Mouse (Mus musculus) myocyte (in vitro differentiated cells): ENCODE data around the gene Tigar. TPM values are rescaled to one million over a fixed set of nuclear protein-coding genes. Genes with fewer than 3 reads are reported as not detected.
A peak's percentile ranks its signal among the peaks of the same experiment; 100 is the strongest.

ENCODE experiments used
- H3K27me3 ChIP-seq: one replicate; pipeline ENCODE4 v1.6.1; 2011; ENCODE audit not compliant: control insufficient read depth, insufficient read depth, insufficient read length
- H3K36me3 ChIP-seq: one replicate; pipeline ENCODE4 v1.6.1; 2011; ENCODE audit not compliant: control insufficient read depth, insufficient read depth
- H3K4me2 ChIP-seq: one replicate; pipeline ENCODE4 v1.6.1; 2011; ENCODE audit warnings: low read depth, control low read depth
- H3K4me3 ChIP-seq: one replicate; pipeline ENCODE4 v1.5.1; 2011; ENCODE audit warnings: mild to moderate bottlenecking, control low read depth, moderate library complexity
- H3K79me2 ChIP-seq: one replicate; pipeline ENCODE4 v1.6.1; 2011; ENCODE audit not compliant: control insufficient read depth, insufficient read depth
- H3ac ChIP-seq: one replicate; pipeline ENCODE4 v1.6.1; 2011; ENCODE audit not compliant: control insufficient read depth, insufficient read length
- CEBPB ChIP-seq: IDR thresholded peaks from 2 replicates; pipeline ENCODE4 v1.6.1; 2011; ENCODE audit warnings: mild to moderate bottlenecking, moderate library complexity; ENCODE audit not compliant: poor library complexity, insufficient read depth, severe bottlenecking
- E2F4 ChIP-seq: IDR thresholded peaks from one replicate; pipeline ENCODE4 v1.6.1; 2011; ENCODE audit warnings: mild to moderate bottlenecking, control low read depth, moderate library complexity; ENCODE audit not compliant: insufficient read depth
- MAX ChIP-seq: IDR thresholded peaks from one replicate; pipeline ENCODE4 v1.6.1; 2011; ENCODE audit warnings: low read depth, mild to moderate bottlenecking, control low read depth
- MYOD1 ChIP-seq, 3 experiments: IDR thresholded peaks; one replicate each; pipeline ENCODE4 v1.6.1; 2011; ENCODE audit warnings: control low read depth in 2 of 3, low read depth in 2 of 3, mild to moderate bottlenecking in 2 of 3, moderate library complexity in 1 of 3; ENCODE audit not compliant: insufficient read length in 2 of 3, control insufficient read depth in 1 of 3
- MYOG ChIP-seq, 3 experiments: IDR thresholded peaks; one replicate each; pipeline ENCODE4 v1.6.1; 2011; ENCODE audit warnings: control low read depth in 2 of 3, low read depth in 2 of 3, mild to moderate bottlenecking in 2 of 3; ENCODE audit not compliant: insufficient read length in 2 of 3, control insufficient read depth in 1 of 3, insufficient read depth in 1 of 3
- POLR2A ChIP-seq: IDR thresholded peaks from one replicate; pipeline ENCODE4 v1.6.1; 2011; ENCODE audit warnings: low read depth, mild to moderate bottlenecking, control low read depth, moderate library complexity; ENCODE audit not compliant: insufficient read length
- POLR2AphosphoS2 ChIP-seq: IDR thresholded peaks from one replicate; pipeline ENCODE4 v1.6.1; 2011; ENCODE audit warnings: low read depth, control low read depth; ENCODE audit not compliant: insufficient read length
- REST ChIP-seq: IDR thresholded peaks from one replicate; pipeline ENCODE4 v1.6.1; 2011; ENCODE audit warnings: mild to moderate bottlenecking, control low read depth, moderate library complexity; ENCODE audit not compliant: insufficient read depth, insufficient read length
- SRF ChIP-seq: IDR thresholded peaks from one replicate; pipeline ENCODE4 v1.6.1; 2011; ENCODE audit warnings: low read depth; ENCODE audit not compliant: control insufficient read depth, insufficient read length
- TCF12 ChIP-seq: IDR thresholded peaks from one replicate; pipeline ENCODE4 v1.6.1; 2011; ENCODE audit warnings: mild to moderate bottlenecking, control low read depth; ENCODE audit not compliant: poor library complexity, insufficient read depth, severe bottlenecking
- TCF3 ChIP-seq: IDR thresholded peaks from one replicate; pipeline ENCODE4 v1.6.1; 2011; ENCODE audit warnings: low read depth, control low read depth; ENCODE audit not compliant: insufficient read length
- USF1 ChIP-seq: IDR thresholded peaks from one replicate; pipeline ENCODE4 v1.6.1; 2011; ENCODE audit warnings: low read depth, mild to moderate bottlenecking, control low read depth, moderate library complexity
- polyA plus RNA-seq: library from polyadenylated mRNA; unstranded; fragments of >200 nt; fragmentation: generic; extraction: Trizol; gene quantifications from one replicate; pipeline ENCODE4 v1.2.1, GENCODE M21; 2012; ENCODE audit warnings: missing spikeins

The Tigar gene
- polyA plus RNA-seq, 1 experiment = 4.7 TPM

DNA sequence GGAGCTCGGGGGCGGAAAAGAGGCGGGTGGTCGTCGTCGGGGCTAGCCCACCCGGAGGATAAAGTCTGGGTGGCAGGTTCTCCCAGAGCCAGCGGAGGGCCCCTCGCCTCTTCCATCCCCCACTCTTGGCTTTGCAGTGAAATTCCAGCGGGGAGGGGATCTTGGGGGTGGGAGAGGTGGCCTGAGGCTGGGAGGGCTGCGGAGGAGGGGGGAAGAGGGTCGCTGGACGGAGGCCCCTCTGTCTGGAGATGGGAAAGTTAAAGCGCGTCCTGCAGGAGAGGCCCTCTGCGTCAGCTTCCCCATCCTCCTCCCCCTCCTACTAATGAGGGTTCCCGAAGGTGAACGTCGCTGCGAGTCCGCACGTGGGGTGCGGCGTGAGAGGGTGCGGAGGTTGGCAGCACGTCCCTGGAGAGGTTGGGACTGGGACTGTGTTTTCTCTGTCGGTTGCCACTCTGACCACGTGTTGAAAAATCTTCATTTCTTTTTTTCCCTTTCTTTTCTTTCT lies 44.0 kb upstream of the Tigar start:
- Histone ChIP-seq H3K36me3 (no peaks in the 10 kb centered on the region), H3K4me3 (no peak overlapping the region), H3K4me2 (no peak overlapping the region), H3K27me3 (peaks cover 75% of the 10 kb centered on the region), H3ac (no peak overlapping the region), H3K79me2 (no peaks in the 10 kb centered on the region)
- no peak for TF ChIP-seq REST
- TF ChIP-seq TCF12 = no peak
- TF ChIP-seq CEBPB = no peak
- TF ChIP-seq USF1 = no peak
- no peak for TF ChIP-seq E2F4

GRCm38 (mm10) chr6:127152106-127152951 lies 43.0 kb upstream of the Tigar start, which contains the start of gene Ccnd2:
Gene Ccnd2 (minus strand): TSS chr6:127152193.
- H3K4me2 ChIP-seq = peak within 1 kb of the TSS; percentile 64
- no peaks in the 10 kb centered on the region for H3K79me2 ChIP-seq
- no peak within 1 kb of the TSS for H3ac ChIP-seq
- TF ChIP-seq MAX (no peak), CEBPB (no peak), MYOG (IDR thresholded peaks at IDR 0.05; ENCODE audit: control insufficient read depth in 1 of 3, insufficient read depth in 1 of 3, insufficient read length in 2 of 3, low read depth in 2 of 3) (no peak), SRF (no peak), REST (no peak), TCF12 (no peak), TCF3 (no peak), E2F4 (no peak), USF1 (no peak), POLR2A (no peak), POLR2AphosphoS2 (no peak), MYOD1 (IDR thresholded peaks at IDR 0.05; ENCODE audit: control insufficient read depth in 1 of 3, insufficient read length in 2 of 3, low read depth in 2 of 3) (no peak)
- H3K36me3 ChIP-seq = no peaks in the 10 kb centered on the region
- peak within 1 kb of the TSS; percentile 73 for H3K4me3 ChIP-seq
- H3K27me3 ChIP-seq = peaks cover 65% of the 10 kb centered on the region

DNA sequence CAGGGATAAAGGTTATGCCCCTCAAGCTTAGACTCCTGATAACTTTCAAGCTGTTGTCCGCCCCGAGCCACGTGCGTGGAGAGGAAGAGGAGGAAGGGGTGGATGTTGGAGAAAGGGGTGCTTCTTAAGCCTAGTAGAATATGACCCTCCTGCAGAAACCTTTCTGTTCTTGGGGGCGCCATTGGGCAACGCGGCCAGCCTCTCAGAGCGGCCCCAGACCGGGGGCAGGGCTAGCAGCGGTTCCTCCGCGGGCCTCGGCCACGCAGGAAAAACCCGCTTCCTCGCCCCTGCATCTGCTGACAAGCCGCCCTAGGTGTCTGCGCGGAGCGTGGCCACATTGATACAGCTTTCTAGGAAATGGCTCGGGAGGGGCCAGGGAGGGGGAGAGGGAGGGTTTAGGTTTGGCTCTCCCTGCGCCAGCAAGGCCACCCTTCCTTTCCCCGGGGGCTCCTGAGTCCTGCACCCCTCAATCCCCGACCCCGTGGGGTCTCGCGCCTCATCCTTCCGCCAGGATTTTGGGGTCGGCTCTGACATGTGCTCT lies 42.3 kb upstream of the Tigar start:
- Histone ChIP-seq H3K79me2 (no peaks in the 10 kb centered on the region), H3K4me3 (no peak overlapping the region), H3K4me2 (peak overlapping the region; percentile 64), H3K27me3 (peaks cover 60% of the 10 kb centered on the region), H3ac (no peak overlapping the region), H3K36me3 (no peaks in the 10 kb centered on the region)
- TF ChIP-seq REST = no peak
- TF ChIP-seq MAX = no peak
- TF ChIP-seq USF1 = no peak
- no peak for TF ChIP-seq CEBPB
- TF ChIP-seq E2F4 = no peak
- no peak for TF ChIP-seq MYOG (IDR thresholded peaks at IDR 0.05; ENCODE audit: control insufficient read depth in 1 of 3, insufficient read depth in 1 of 3, insufficient read length in 2 of 3, low read depth in 2 of 3)
- TF ChIP-seq TCF12 = no peak
- TF ChIP-seq MYOD1 (IDR thresholded peaks at IDR 0.05; ENCODE audit: control insufficient read depth in 1 of 3, insufficient read length in 2 of 3, low read depth in 2 of 3) = no peak
- no peak for TF ChIP-seq POLR2AphosphoS2
- no peak for TF ChIP-seq POLR2A
- no peak for TF ChIP-seq SRF
- TF ChIP-seq TCF3 = no peak

DNA sequence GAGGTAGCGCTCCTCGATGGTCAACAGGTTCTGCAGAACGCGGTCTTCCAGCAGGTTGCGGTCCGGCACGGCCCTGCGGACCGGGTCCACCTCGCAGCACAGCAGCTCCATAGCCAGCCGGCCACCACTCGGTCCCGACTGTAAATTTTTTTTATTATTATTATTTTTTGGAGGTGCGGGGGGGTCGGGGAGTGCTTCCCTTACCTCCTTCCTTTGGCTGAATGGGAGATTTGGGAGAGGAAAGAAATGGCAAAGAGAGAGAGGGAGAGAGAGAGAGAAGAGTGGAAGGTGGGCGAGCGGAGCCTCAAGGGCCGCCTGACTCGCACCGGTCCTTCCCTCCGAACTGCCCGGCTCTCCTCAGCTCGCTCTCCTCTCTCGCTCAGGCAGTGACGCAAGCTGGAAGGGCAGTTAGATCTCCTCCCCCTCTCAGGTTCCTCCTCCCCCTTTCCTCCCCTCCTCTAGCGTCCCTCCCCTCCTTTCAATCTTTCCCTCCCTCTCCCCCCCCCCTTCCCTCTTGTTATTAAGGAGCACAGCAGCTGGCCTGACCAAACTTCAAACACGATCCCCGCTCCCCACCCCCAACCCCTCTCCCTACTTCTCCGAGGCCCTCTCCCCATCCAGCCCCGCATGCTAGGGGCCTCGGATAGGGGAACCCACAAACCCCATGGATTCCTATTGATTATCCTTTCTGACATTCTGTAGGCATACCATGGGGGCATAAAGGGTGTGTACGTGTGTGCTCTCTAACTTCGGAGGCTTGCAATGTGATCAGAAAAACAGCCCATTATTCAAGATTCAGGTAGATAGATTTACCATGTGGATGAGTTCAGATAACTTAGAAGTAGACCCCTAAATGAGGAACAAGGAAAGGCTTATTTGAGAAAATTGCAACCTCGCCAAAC lies 41.6 kb upstream of the Tigar start:
- H3K36me3 ChIP-seq = no peaks in the 10 kb centered on the region
- no peak overlapping the region for H3ac ChIP-seq
- H3K79me2 ChIP-seq = no peaks in the 10 kb centered on the region
- H3K4me3 ChIP-seq = peak overlapping the region; percentile 73
- H3K4me2 ChIP-seq = peak overlapping the region; percentile 84
- TF ChIP-seq POLR2A (peak; percentile 95), SRF (no peak), CEBPB (no peak), POLR2AphosphoS2 (peak; percentile 91), MYOD1 (IDR thresholded peaks at IDR 0.05; ENCODE audit: control insufficient read depth in 1 of 3, insufficient read length in 2 of 3, low read depth in 2 of 3) (no peak)
- H3K27me3 ChIP-seq = peaks cover 60% of the 10 kb centered on the region
